Mouse (Mus musculus) intestine, postnatal 0 days (tissue): ENCODE results near the gene Clcn6. TPM values are rescaled to one million over a fixed set of nuclear protein-coding genes. Genes with fewer than 3 reads are reported as not detected.

ENCODE experiments used
- ATAC-seq: fragments of 200-750 bp; cut with Nextera tagmentation; 2 replicates; pipeline ENCODE4 v1.8.0; 2017; ENCODE audit warnings: mild to moderate bottlenecking, moderate TSS enrichment, moderate library complexity
- H3K27ac ChIP-seq: fragments of 300-500 bp; sonication (generic); 2 replicates; pipeline ENCODE4 v1.5.1; 2014; ENCODE audit warnings: mild to moderate bottlenecking, low read depth, low read length, moderate library complexity
- H3K27me3 ChIP-seq: fragments of 300-500 bp; sonication (generic); replicated peaks from 2 replicates; pipeline ENCODE4 v1.6.1; 2014; ENCODE audit warnings: low read length, mixed read lengths; ENCODE audit not compliant: control insufficient read depth, insufficient read depth
- H3K36me3 ChIP-seq: fragments of 300-500 bp; sonication (generic); 2 replicates; pipeline ENCODE4 v1.6.1; 2014; ENCODE audit warnings: mild to moderate bottlenecking, moderate library complexity; ENCODE audit not compliant: control insufficient read depth, insufficient read depth
- H3K4me1 ChIP-seq: fragments of 300-500 bp; sonication (generic); replicated peaks from 2 replicates; pipeline ENCODE4 v1.6.1; 2014; ENCODE audit warnings: antibody characterized with exemption, low read length, mixed read lengths; ENCODE audit not compliant: control insufficient read depth, insufficient read depth
- H3K4me2 ChIP-seq: fragments of 300-500 bp; sonication (generic); replicated peaks from 2 replicates; pipeline ENCODE4 v1.6.1; 2014; ENCODE audit warnings: low read depth, mild to moderate bottlenecking, moderate library complexity
- H3K4me3 ChIP-seq: fragments of 300-500 bp; sonication (generic); 2 replicates; pipeline ENCODE4 v1.5.1; 2014; ENCODE audit warnings: low read depth, low read length
- H3K9ac ChIP-seq: fragments of 300-500 bp; sonication (generic); 2 replicates; pipeline ENCODE4 v1.6.1; 2014; ENCODE audit warnings: mild to moderate bottlenecking, low read depth, low read length
- H3K9me3 ChIP-seq: fragments of 300-500 bp; sonication (generic); 2 replicates; pipeline ENCODE4 v1.6.1; 2016; ENCODE audit warnings: mixed run types; ENCODE audit not compliant: control insufficient read depth
- CTCF ChIP-seq: sonication (generic); IDR thresholded peaks from 2 replicates; pipeline ENCODE4 v1.5.1; 2016; ENCODE audit warnings: low read depth, mild to moderate bottlenecking, control low read depth, antibody characterized with exemption, moderate library complexity
- WGBS: fragments of 180-500 bp; shearing (Covaris S2); extraction: QIAGEN DNeasy Blood & Tissue Kit; methylation state at CpG from one replicate; pipeline ENCODE4 v1.1.7; 2014; 5-methylcytosine and 5-hydroxymethylcytosine counted together
- polyA plus RNA-seq: library from polyadenylated mRNA; unstranded; fragments of >200 nt; fragmentation: Nextera tagmentation; extraction: Ambion mirVana; gene quantifications from 2 replicates; pipeline ENCODE4 v1.2.1, GENCODE M21; 2015

Clcn6 gene
- polyA plus RNA-seq, 1 experiment from 2014 or later, result 2.5 TPM

DNA sequence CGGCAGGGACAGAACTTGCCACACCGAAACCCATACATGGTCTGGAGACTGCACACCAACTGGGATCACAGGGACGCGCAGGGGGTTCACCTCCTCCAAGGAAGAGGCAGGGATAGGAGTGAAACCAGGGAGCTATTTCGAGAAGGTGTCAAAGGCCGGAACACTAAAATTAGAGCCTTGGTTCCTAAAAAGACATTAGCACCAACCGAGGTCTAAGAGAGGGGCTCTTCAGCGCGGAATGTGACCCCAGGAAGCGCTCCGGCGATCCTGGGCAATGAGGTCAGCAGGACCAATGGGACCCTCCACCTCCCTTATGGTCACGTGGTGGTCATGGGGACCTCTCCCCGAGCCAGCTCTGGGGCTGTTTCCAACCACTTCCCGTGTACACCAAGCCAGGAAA is 75.0 kb downstream of the Clcn6 start:
- H3K4me2 ChIP-seq, result no peak overlapping the region
- no peaks in the 10 kb centered on the region for H3K9me3 ChIP-seq
- no peaks in the 10 kb centered on the region for H3K36me3 ChIP-seq
- no peak overlapping the region for H3K9ac ChIP-seq
- no peak overlapping the region for H3K4me3 ChIP-seq
- H3K27ac ChIP-seq, result no peak overlapping the region
- H3K4me1 ChIP-seq, result no peaks in the 10 kb centered on the region
- no peak for ATAC-seq
- no peaks in the 10 kb centered on the region for H3K27me3 ChIP-seq
- TF ChIP-seq CTCF, result no peak
- WGBS, result 85% methylated on average over 15 of the region's 15 CpGs

DNA sequence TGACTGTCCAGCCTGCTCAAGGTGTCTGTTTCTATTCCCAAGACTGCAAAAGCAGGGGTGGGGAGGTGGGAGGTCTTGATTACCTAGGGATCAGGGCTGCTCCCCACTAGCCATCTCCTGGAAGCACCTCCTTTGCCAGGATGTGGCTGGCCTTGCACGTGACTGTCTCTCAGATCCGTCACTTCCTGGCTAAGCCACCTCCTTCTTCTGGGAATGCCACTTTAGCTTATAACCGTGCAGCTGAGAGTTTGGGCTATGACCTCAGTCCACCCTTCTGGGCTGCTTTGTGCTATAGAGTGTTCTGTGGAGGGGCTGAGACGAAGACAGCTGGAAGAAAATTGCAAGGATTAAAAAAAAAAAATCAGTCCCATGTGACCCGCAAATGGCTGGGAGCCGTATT is 75.8 kb downstream of the Clcn6 start:
- no peak overlapping the region for H3K4me2 ChIP-seq
- no peak overlapping the region for H3K27ac ChIP-seq
- WGBS, result 55% methylated on average over 6 of the region's 6 CpGs
- H3K36me3 ChIP-seq, result no peaks in the 10 kb centered on the region
- no peak for TF ChIP-seq CTCF
- no peaks in the 10 kb centered on the region for H3K27me3 ChIP-seq
- H3K9ac ChIP-seq, result no peak overlapping the region
- ATAC-seq, result no peak
- H3K4me3 ChIP-seq, result no peak overlapping the region
- H3K4me1 ChIP-seq, result no peaks in the 10 kb centered on the region
- H3K9me3 ChIP-seq, result no peaks in the 10 kb centered on the region

- Histone ChIP-seq H3K36me3 (no peaks in the 10 kb centered on the region), H3K4me2 (no peak overlapping the region), H3K27ac (no peak overlapping the region), H3K27me3 (no peaks in the 10 kb centered on the region), H3K9me3 (no peaks in the 10 kb centered on the region), H3K4me1 (no peaks in the 10 kb centered on the region), H3K9ac (no peak overlapping the region), H3K4me3 (no peak overlapping the region)
- WGBS, result 41% methylated on average over 6 of the region's 6 CpGs
- ATAC-seq, result 0 out of 2 replicates have a peak, but pooled peaks have one; percentile 33
- TF ChIP-seq CTCF, result peak; percentile 90
Measured at GRCm38 (mm10) chr4:147959881-147960831, 78.5 kb downstream of the Clcn6 start.

- ATAC-seq, result no peak
- WGBS, result 44% methylated on average over 11 of the region's 11 CpGs
Measured at GRCm38 (mm10) chr4:147957141-147957540, 81.5 kb downstream of the Clcn6 start.

More at GRCm38 (mm10) chr4:147957141-147957540, 81.5 kb downstream of the Clcn6 start:
- Histone ChIP-seq H3K9ac (no peak overlapping the region), H3K4me3 (no peak overlapping the region), H3K36me3 (no peaks in the 10 kb centered on the region), H3K4me1 (no peaks in the 10 kb centered on the region), H3K27me3 (no peaks in the 10 kb centered on the region), H3K4me2 (no peak overlapping the region), H3K9me3 (no peaks in the 10 kb centered on the region), H3K27ac (no peak overlapping the region)
- TF ChIP-seq CTCF, result no peak

Other genes starting within 250 kb of the Clcn6 start
- 16.2 and 17.9 TPM in 2 replicates for gene Zfp984, start 229.0 kb downstream of the Clcn6 start, polyA plus RNA-seq
- 3.4 and 3.6 TPM in 2 replicates for gene Zfp933, start 190.5 kb downstream of the Clcn6 start, polyA plus RNA-seq
- 10.0 and 13.3 TPM in 2 replicates for gene Miip, start 170.0 kb downstream of the Clcn6 start, polyA plus RNA-seq
- 1.3 and 1.8 TPM in 2 replicates for gene Fv1, start 169.8 kb downstream of the Clcn6 start, polyA plus RNA-seq
- gene Mfn2, start 134.1 kb downstream of the Clcn6 start, polyA plus RNA-seq, result 44.2 and 46.9 TPM in 2 replicates
- 28.0 and 28.8 TPM in 2 replicates for gene Plod1, start 102.1 kb downstream of the Clcn6 start, polyA plus RNA-seq
- gene 2510039O18Rik, start 97.9 kb downstream of the Clcn6 start, polyA plus RNA-seq, result 25.7 and 26.3 TPM in 2 replicates
- not detected in 2 replicates for gene Nppb, start 53.0 kb downstream of the Clcn6 start, polyA plus RNA-seq
- gene Nppa, start 38.1 kb downstream of the Clcn6 start, polyA plus RNA-seq, result 1.4 TPM in 2 replicates
- gene Mthfr, start 256 bp upstream of the Clcn6 start, polyA plus RNA-seq, result 11.7 and 12.6 TPM in 2 replicates
- 27.7 and 31.3 TPM in 2 replicates for gene Agtrap, start 49.2 kb upstream of the Clcn6 start, polyA plus RNA-seq
- gene Mad2l2, start 91.6 kb upstream of the Clcn6 start, polyA plus RNA-seq, result 22.6 and 24.9 TPM in 2 replicates
- gene Draxin, start 91.9 kb upstream of the Clcn6 start, polyA plus RNA-seq, result 0.03 and 0.05 TPM in 2 replicates
- gene Fbxo6, start 113.3 kb upstream of the Clcn6 start, polyA plus RNA-seq, result 55.4 and 60.6 TPM in 2 replicates
- gene Fbxo44, start 121.7 kb upstream of the Clcn6 start, polyA plus RNA-seq, result 7.7 and 9.3 TPM in 2 replicates
- 0.44 and 0.76 TPM in 2 replicates for gene Fbxo2, start 121.8 kb upstream of the Clcn6 start, polyA plus RNA-seq
- 0.03 and 0.04 TPM in 2 replicates for gene Disp3, start 249.1 kb upstream of the Clcn6 start, polyA plus RNA-seq